Mouse (Mus musculus): ENCODE data around the gene Vstm2b. TPM values are rescaled to one million over a fixed set of nuclear protein-coding genes. Genes with fewer than 3 reads are reported as not detected.

Gene Vstm2b
- total RNA-seq, 2 experiments from 2014 or later: not detected

Other genes starting within 250 kb of the Vstm2b start
- not detected in 2 replicates for gene 4930433I11Rik, start 89.2 kb downstream of the Vstm2b start, total RNA-seq (2015; ENCODE audit: low replicate concordance)
- not detected in 2 replicates for gene 4930433I11Rik, start 89.2 kb downstream of the Vstm2b start, total RNA-seq (2017; ENCODE audit: low replicate concordance)
- gene Gm4884, start 134.4 kb downstream of the Vstm2b start, total RNA-seq (2015; ENCODE audit: low replicate concordance): not detected in 2 replicates
- gene Gm4884, start 134.4 kb downstream of the Vstm2b start, total RNA-seq (2017; ENCODE audit: low replicate concordance): not detected in 2 replicates

Data from erythroid progenitor cell, adult 5-6 weeks (primary cell).